Mouse (Mus musculus): ENCODE measurements at regions not wholly inside any gene's neighbourhood (a gene's known extent, or its start where the extent isn't known, plus 50 kb on each side); places are given as distances from the start of the nearest gene placed in this dataset.

- H3K4me3 ChIP-seq (ENCODE audit: low read depth, low read length): no peak overlapping the region
- no peak overlapping the region for H3K27ac ChIP-seq (ENCODE audit: insufficient read depth, low read depth, low read length)
- TF ChIP-seq POLR2A (IDR thresholded peaks at IDR 0.05; ENCODE audit: low read depth, low read length) (no peak), CTCF (IDR thresholded peaks at IDR 0.05; ENCODE audit: extremely low read depth, insufficient read length, insufficient replicate concordance, low read depth, low read length) (no peak)
- H3K36me3 ChIP-seq (ENCODE audit: control insufficient read depth, insufficient read depth, low read length): no peaks in the 10 kb centered on the region
- no peaks in the 10 kb centered on the region for H3K4me1 ChIP-seq (ENCODE audit: control insufficient read depth, insufficient read depth, insufficient read length, low read length)
- 68% methylated on average over 7 of the region's 7 CpGs for WGBS
- no peaks in the 10 kb centered on the region for H3K27me3 ChIP-seq (ENCODE audit: control insufficient read depth, insufficient read depth, low read length)
These were observed 660.5 kb upstream of the Sel1l start for GRCm38 (mm10) chr12:92509494-92509893.

DNA sequence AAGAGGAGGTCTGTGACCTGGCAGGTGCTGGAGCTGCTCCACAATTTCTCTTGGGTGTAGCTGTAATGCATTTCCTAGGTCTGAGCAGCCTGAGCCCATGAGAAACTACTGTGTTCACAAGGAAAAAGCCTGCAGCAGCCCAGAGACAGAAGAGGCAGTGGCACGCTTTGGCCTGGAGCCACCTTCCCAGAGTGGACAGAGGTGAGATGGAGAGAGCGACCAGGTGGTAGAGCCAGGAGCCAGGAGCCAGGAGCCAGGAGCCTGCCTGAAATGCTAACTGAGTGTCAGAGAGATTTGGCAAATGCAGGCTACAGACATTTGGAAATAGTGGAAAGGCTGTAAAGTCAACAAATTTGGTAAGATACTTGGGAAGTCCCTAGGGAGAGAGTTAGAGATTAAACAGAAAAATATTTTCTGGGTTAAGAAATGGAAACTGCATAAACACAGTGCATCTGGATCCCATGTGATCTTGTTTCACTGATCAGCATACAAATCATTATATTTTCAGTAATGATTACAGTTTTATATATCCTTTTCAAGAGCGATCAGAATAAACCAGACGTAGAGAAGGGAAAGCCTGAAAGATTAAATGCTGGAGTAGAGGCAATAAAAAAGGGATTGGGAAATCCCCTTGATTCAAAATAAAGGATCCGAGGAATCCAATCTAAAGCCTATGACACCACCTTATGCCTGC lies 660.0 kb upstream of the Sel1l start:
- no peak overlapping the region for H3K27ac ChIP-seq (ENCODE audit: insufficient read depth, low read depth, low read length)
- 73% methylated on average over 5 of the region's 5 CpGs for WGBS
- TF ChIP-seq CTCF (IDR thresholded peaks at IDR 0.05; ENCODE audit: extremely low read depth, insufficient read length, insufficient replicate concordance, low read depth, low read length) (no peak), POLR2A (IDR thresholded peaks at IDR 0.05; ENCODE audit: low read depth, low read length) (no peak)
- no peaks in the 10 kb centered on the region for H3K27me3 ChIP-seq (ENCODE audit: control insufficient read depth, insufficient read depth, low read length)
- no peaks in the 10 kb centered on the region for H3K4me1 ChIP-seq (ENCODE audit: control insufficient read depth, insufficient read depth, insufficient read length, low read length)
- no peak overlapping the region for H3K4me3 ChIP-seq (ENCODE audit: low read depth, low read length)
- no peaks in the 10 kb centered on the region for H3K36me3 ChIP-seq (ENCODE audit: control insufficient read depth, insufficient read depth, low read length)

DNA sequence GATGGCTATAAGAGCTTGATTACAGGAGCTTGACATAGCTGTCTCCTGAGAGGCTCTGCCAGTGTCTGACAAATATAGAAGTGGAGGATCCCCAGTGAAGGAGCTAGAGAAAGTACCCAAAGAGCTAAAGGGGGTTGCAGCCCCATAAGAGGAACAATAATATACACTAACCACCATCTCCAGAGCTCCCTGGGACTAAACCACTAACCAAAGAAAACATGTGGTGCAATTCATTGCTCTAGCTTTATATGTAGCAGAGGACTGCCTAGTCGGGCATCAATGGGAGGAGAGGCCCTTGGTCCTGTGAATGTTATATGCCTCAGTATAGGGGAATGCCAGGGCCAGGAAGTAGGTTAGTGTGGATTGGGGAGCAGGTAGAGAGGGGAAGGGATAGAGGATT lies 635.0 kb upstream of the Sel1l start:
- Histone ChIP-seq H3K4me1 (ENCODE audit: control insufficient read depth, insufficient read depth, insufficient read length, low read length) (no peaks in the 10 kb centered on the region), H3K27ac (ENCODE audit: insufficient read depth, low read depth, low read length) (no peak overlapping the region), H3K36me3 (ENCODE audit: control insufficient read depth, insufficient read depth, low read length) (no peaks in the 10 kb centered on the region), H3K4me3 (ENCODE audit: low read depth, low read length) (no peak overlapping the region), H3K27me3 (ENCODE audit: control insufficient read depth, insufficient read depth, low read length) (no peaks in the 10 kb centered on the region)
- 85% methylated on average over 1 of the region's 1 CpGs for WGBS
- TF ChIP-seq POLR2A (IDR thresholded peaks at IDR 0.05; ENCODE audit: low read depth, low read length): no peak
- no peak for TF ChIP-seq CTCF (IDR thresholded peaks at IDR 0.05; ENCODE audit: extremely low read depth, insufficient read length, insufficient replicate concordance, low read depth, low read length)

- Histone ChIP-seq H3K4me3 (ENCODE audit: low read depth, low read length) (no peak overlapping the region), H3K27me3 (ENCODE audit: control insufficient read depth, insufficient read depth, low read length) (no peaks in the 10 kb centered on the region), H3K27ac (ENCODE audit: insufficient read depth, low read depth, low read length) (no peak overlapping the region), H3K4me1 (ENCODE audit: control insufficient read depth, insufficient read depth, insufficient read length, low read length) (no peaks in the 10 kb centered on the region), H3K36me3 (ENCODE audit: control insufficient read depth, insufficient read depth, low read length) (no peaks in the 10 kb centered on the region)
- 65% methylated on average over 4 of the region's 4 CpGs for WGBS
- no peak for TF ChIP-seq CTCF (IDR thresholded peaks at IDR 0.05; ENCODE audit: extremely low read depth, insufficient read length, insufficient replicate concordance, low read depth, low read length)
- no peak for TF ChIP-seq POLR2A (IDR thresholded peaks at IDR 0.05; ENCODE audit: low read depth, low read length)
These were observed 625.5 kb upstream of the Sel1l start for GRCm38 (mm10) chr12:92474293-92475062.

- Histone ChIP-seq H3K27ac (ENCODE audit: insufficient read depth, low read depth, low read length) (no peak overlapping the region), H3K4me1 (ENCODE audit: control insufficient read depth, insufficient read depth, insufficient read length, low read length) (no peaks in the 10 kb centered on the region), H3K36me3 (ENCODE audit: control insufficient read depth, insufficient read depth, low read length) (no peaks in the 10 kb centered on the region), H3K27me3 (ENCODE audit: control insufficient read depth, insufficient read depth, low read length) (no peaks in the 10 kb centered on the region), H3K4me3 (ENCODE audit: low read depth, low read length) (no peak overlapping the region)
- TF ChIP-seq CTCF (IDR thresholded peaks at IDR 0.05; ENCODE audit: extremely low read depth, insufficient read length, insufficient replicate concordance, low read depth, low read length) (no peak), POLR2A (IDR thresholded peaks at IDR 0.05; ENCODE audit: low read depth, low read length) (no peak)
- 54% methylated on average over 6 of the region's 6 CpGs for WGBS
These were observed 602.3 kb upstream of the Sel1l start for GRCm38 (mm10) chr12:92451110-92451818.

DNA sequence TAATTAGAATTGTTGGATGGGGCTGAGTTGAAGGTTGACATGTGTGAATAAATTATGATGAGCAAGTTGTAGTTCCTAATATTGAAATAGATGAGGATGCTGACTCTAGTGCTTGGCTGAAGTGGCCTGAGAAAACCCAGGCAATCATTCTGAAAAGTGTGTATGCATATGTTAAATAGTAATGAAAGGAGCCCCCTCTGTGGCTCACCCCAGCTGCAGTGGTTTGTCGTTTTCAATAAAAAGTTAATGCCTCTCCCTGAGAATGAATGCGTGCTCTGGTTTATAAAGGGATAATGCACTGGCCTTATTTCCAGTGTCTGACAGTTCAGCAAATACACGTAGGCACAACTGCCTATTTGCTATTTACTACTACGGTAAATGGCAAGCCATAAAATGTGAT lies 569.5 kb upstream of the Sel1l start:
- Histone ChIP-seq H3K27me3 (ENCODE audit: control insufficient read depth, insufficient read depth, low read length) (no peaks in the 10 kb centered on the region), H3K4me3 (ENCODE audit: low read depth, low read length) (no peak overlapping the region), H3K27ac (ENCODE audit: insufficient read depth, low read depth, low read length) (no peak overlapping the region), H3K36me3 (ENCODE audit: control insufficient read depth, insufficient read depth, low read length) (no peaks in the 10 kb centered on the region), H3K4me1 (ENCODE audit: control insufficient read depth, insufficient read depth, insufficient read length, low read length) (no peaks in the 10 kb centered on the region)
- no peak for TF ChIP-seq POLR2A (IDR thresholded peaks at IDR 0.05; ENCODE audit: low read depth, low read length)
- TF ChIP-seq CTCF (IDR thresholded peaks at IDR 0.05; ENCODE audit: extremely low read depth, insufficient read length, insufficient replicate concordance, low read depth, low read length): no peak
- 77% methylated on average over 4 of the region's 4 CpGs for WGBS

DNA sequence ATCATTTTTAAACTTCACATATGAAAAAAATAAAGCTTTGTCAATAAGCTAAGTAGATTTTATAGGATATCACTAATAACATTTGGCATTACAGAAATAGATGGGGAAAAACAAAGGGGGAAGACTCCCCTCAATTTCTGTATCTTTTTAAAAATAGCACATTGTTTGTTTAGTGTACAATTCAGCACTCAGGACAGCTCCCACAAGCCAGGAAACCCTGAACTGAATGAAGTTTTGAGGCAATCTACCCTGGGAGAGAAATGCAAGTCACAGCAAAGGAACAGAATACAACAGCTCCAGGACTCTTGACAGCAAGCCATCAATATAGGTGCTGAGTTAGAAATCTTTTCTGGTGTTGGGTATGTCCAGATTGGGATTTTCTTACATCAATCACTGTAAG lies 556.5 kb upstream of the Sel1l start:
- TF ChIP-seq POLR2A (IDR thresholded peaks at IDR 0.05; ENCODE audit: low read depth, low read length) (no peak), CTCF (IDR thresholded peaks at IDR 0.05; ENCODE audit: extremely low read depth, insufficient read length, insufficient replicate concordance, low read depth, low read length) (no peak)
- H3K4me1 ChIP-seq (ENCODE audit: control insufficient read depth, insufficient read depth, insufficient read length, low read length): no peaks in the 10 kb centered on the region
- H3K27me3 ChIP-seq (ENCODE audit: control insufficient read depth, insufficient read depth, low read length): no peaks in the 10 kb centered on the region
- no peak overlapping the region for H3K4me3 ChIP-seq (ENCODE audit: low read depth, low read length)
- no peaks in the 10 kb centered on the region for H3K36me3 ChIP-seq (ENCODE audit: control insufficient read depth, insufficient read depth, low read length)
- H3K27ac ChIP-seq (ENCODE audit: insufficient read depth, low read depth, low read length): no peak overlapping the region
